Mouse (Mus musculus): ENCODE results near the gene Pef1. TPM values are rescaled to one million over a fixed set of nuclear protein-coding genes. Genes with fewer than 3 reads are reported as not detected.

The Pef1 gene
- polyA plus RNA-seq, 1 experiment, result 89.9 TPM

GRCm38 (mm10) chr4:130110091-130110490 lies 7.7 kb downstream of the Pef1 start:
- TF ChIP-seq POLR2A (IDR thresholded peaks at IDR 0.05; ENCODE audit: extremely low read depth, insufficient read depth, low read length) (no peak), CTCF (IDR thresholded peaks at IDR 0.05; ENCODE audit: extremely low read depth, insufficient read depth, low read length) (no peak)
- no peak overlapping the region; the same call in 1 of the 2 replicates for H3K4me3 ChIP-seq (ENCODE audit: insufficient read depth, low read length)
- peak overlapping the region; percentile 46; the same call in 1 of the 2 replicates for H3K27ac ChIP-seq (ENCODE audit: insufficient read depth, low read length)

DNA sequence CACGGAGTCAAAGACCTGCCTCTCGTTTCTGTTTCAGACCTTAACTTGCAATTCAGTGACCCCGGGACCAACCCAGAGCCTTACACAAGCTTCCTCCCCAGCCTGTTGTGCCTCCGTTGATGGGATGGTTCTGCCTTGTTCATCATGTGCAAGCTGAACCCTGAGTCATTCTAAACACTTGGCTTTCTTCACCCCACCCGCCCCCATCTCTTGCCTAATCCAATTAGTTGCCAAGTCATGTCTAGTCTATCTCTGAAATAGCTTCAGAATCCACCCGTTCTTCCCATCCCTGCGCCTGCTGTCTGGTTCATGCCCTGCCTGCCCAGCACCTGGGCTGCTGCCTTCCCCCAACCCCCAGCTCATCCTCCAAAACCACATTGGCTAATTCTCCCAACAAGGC lies 9.9 kb downstream of the Pef1 start:
- TF ChIP-seq POLR2A (IDR thresholded peaks at IDR 0.05; ENCODE audit: extremely low read depth, insufficient read depth, low read length), result no peak
- TF ChIP-seq CTCF (IDR thresholded peaks at IDR 0.05; ENCODE audit: extremely low read depth, insufficient read depth, low read length), result no peak
- Histone ChIP-seq H3K27ac (ENCODE audit: insufficient read depth, low read length) (no peak overlapping the region), H3K4me3 (ENCODE audit: insufficient read depth, low read length) (no peak overlapping the region), H3K4me1 (ENCODE audit: control insufficient read depth, insufficient read depth, low read length) (peaks cover 7% of the 10 kb centered on the region)

More at GRCm38 (mm10) chr4:130110091-130110490, 7.7 kb downstream of the Pef1 start:
- peaks cover 7% of the 10 kb centered on the region for H3K4me1 ChIP-seq (ENCODE audit: control insufficient read depth, insufficient read depth, low read length)

GRCm38 (mm10) chr4:130112732-130113131 lies 10.4 kb downstream of the Pef1 start:
- TF ChIP-seq CTCF (IDR thresholded peaks at IDR 0.05; ENCODE audit: extremely low read depth, insufficient read depth, low read length), result no peak
- TF ChIP-seq POLR2A (IDR thresholded peaks at IDR 0.05; ENCODE audit: extremely low read depth, insufficient read depth, low read length), result no peak

GRCm38 (mm10) chr4:130120752-130121151 lies 18.4 kb downstream of the Pef1 start:
- H3K27ac ChIP-seq (ENCODE audit: insufficient read depth, low read length), result no peak overlapping the region
- no peaks in the 10 kb centered on the region for H3K4me1 ChIP-seq (ENCODE audit: control insufficient read depth, insufficient read depth, low read length)
- no peak overlapping the region for H3K4me3 ChIP-seq (ENCODE audit: insufficient read depth, low read length)
- no peak for TF ChIP-seq POLR2A (IDR thresholded peaks at IDR 0.05; ENCODE audit: extremely low read depth, insufficient read depth, low read length)
- no peak for TF ChIP-seq CTCF (IDR thresholded peaks at IDR 0.05; ENCODE audit: extremely low read depth, insufficient read depth, low read length)

More at GRCm38 (mm10) chr4:130112732-130113131, 10.4 kb downstream of the Pef1 start:
- Histone ChIP-seq H3K4me3 (ENCODE audit: insufficient read depth, low read length) (no peak overlapping the region), H3K4me1 (ENCODE audit: control insufficient read depth, insufficient read depth, low read length) (peaks cover 7% of the 10 kb centered on the region), H3K27ac (ENCODE audit: insufficient read depth, low read length) (no peak overlapping the region)

GRCm38 (mm10) chr4:130121560-130121959 lies 19.2 kb downstream of the Pef1 start:
- Histone ChIP-seq H3K27ac (ENCODE audit: insufficient read depth, low read length) (no peak overlapping the region), H3K4me3 (ENCODE audit: insufficient read depth, low read length) (no peak overlapping the region), H3K4me1 (ENCODE audit: control insufficient read depth, insufficient read depth, low read length) (no peaks in the 10 kb centered on the region)
- no peak for TF ChIP-seq CTCF (IDR thresholded peaks at IDR 0.05; ENCODE audit: extremely low read depth, insufficient read depth, low read length)
- no peak for TF ChIP-seq POLR2A (IDR thresholded peaks at IDR 0.05; ENCODE audit: extremely low read depth, insufficient read depth, low read length)

DNA sequence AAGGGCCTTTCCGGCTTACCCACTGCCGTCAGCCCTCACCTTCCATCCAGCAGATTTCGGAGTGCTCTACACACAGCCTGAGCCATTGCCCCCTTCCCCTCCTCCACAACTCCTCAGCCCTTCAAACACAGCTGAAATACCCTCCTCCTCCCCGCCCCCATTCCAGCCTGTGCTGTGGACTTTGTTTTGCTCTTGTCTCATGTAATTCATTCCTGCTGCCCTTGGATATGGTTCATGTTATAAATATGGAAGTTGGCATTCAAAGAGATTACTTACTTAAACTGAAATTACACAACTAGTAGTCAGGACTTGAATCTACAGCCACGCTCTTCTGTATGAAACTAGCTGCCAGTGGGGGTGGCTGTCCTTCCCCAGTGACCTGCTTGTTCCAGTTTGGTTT lies 20.7 kb downstream of the Pef1 start:
- H3K4me3 ChIP-seq (ENCODE audit: insufficient read depth, low read length), result no peak overlapping the region
- no peak for TF ChIP-seq CTCF (IDR thresholded peaks at IDR 0.05; ENCODE audit: extremely low read depth, insufficient read depth, low read length)
- TF ChIP-seq POLR2A (IDR thresholded peaks at IDR 0.05; ENCODE audit: extremely low read depth, insufficient read depth, low read length), result no peak
- no peaks in the 10 kb centered on the region for H3K4me1 ChIP-seq (ENCODE audit: control insufficient read depth, insufficient read depth, low read length)
- H3K27ac ChIP-seq (ENCODE audit: insufficient read depth, low read length), result no peak overlapping the region

GRCm38 (mm10) chr4:130124110-130124509 lies 21.8 kb downstream of the Pef1 start:
- Histone ChIP-seq H3K4me3 (ENCODE audit: insufficient read depth, low read length) (no peak overlapping the region), H3K27ac (ENCODE audit: insufficient read depth, low read length) (no peak overlapping the region), H3K4me1 (ENCODE audit: control insufficient read depth, insufficient read depth, low read length) (no peaks in the 10 kb centered on the region)
- TF ChIP-seq POLR2A (IDR thresholded peaks at IDR 0.05; ENCODE audit: extremely low read depth, insufficient read depth, low read length) (no peak), CTCF (IDR thresholded peaks at IDR 0.05; ENCODE audit: extremely low read depth, insufficient read depth, low read length) (no peak)

GRCm38 (mm10) chr4:130125164-130125563 lies 22.8 kb downstream of the Pef1 start:
- Histone ChIP-seq H3K4me1 (ENCODE audit: control insufficient read depth, insufficient read depth, low read length) (no peaks in the 10 kb centered on the region), H3K4me3 (ENCODE audit: insufficient read depth, low read length) (no peak overlapping the region), H3K27ac (ENCODE audit: insufficient read depth, low read length) (no peak overlapping the region)
- TF ChIP-seq POLR2A (IDR thresholded peaks at IDR 0.05; ENCODE audit: extremely low read depth, insufficient read depth, low read length) (no peak), CTCF (IDR thresholded peaks at IDR 0.05; ENCODE audit: extremely low read depth, insufficient read depth, low read length) (no peak)

DNA sequence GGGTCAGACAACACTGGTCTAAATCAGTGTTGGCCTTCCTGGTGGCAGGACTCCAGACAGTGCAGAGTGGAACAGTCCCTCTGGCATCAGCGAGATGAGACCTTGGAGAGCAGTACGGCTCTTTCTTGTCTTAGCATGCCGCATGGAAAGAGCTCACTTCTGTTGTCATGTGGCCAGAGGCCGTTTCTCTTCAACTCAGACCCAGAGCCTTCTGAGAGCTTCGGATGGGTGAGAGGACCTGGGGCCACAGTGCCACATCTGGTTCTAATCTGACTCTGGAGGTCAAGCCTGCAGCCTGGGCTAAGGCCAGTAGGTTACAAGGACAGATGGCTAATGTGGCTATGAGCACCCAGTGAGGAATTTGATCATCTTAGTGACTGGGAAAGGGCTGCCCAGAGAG lies 23.6 kb downstream of the Pef1 start:
- H3K27ac ChIP-seq (ENCODE audit: insufficient read depth, low read length), result no peak overlapping the region
- TF ChIP-seq POLR2A (IDR thresholded peaks at IDR 0.05; ENCODE audit: extremely low read depth, insufficient read depth, low read length) (no peak), CTCF (IDR thresholded peaks at IDR 0.05; ENCODE audit: extremely low read depth, insufficient read depth, low read length) (no peak)
- no peak overlapping the region for H3K4me3 ChIP-seq (ENCODE audit: insufficient read depth, low read length)
- no peaks in the 10 kb centered on the region for H3K4me1 ChIP-seq (ENCODE audit: control insufficient read depth, insufficient read depth, low read length)

DNA sequence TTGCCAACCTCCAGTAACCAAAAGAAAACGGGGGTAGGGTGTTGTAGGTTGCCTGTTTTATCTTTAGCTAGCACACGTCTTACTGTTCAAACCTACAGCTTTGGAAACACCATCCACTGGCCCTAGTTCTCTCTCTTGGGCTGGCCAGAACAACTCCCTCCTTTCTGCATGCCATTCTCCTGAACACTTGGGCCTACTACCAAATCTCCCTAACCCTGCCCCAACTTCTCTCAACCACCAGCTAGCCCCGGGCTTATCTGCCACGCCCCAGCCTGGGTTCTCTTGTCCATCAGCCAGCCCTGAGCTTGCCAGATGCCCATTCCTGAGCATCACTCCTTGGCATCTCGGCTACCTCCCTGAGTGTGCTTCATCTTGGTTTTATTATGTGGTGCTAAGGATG lies 26.5 kb downstream of the Pef1 start:
- Histone ChIP-seq H3K27ac (ENCODE audit: insufficient read depth, low read length) (no peak overlapping the region), H3K4me1 (ENCODE audit: control insufficient read depth, insufficient read depth, low read length) (no peaks in the 10 kb centered on the region), H3K4me3 (ENCODE audit: insufficient read depth, low read length) (no peak overlapping the region)
- TF ChIP-seq CTCF (IDR thresholded peaks at IDR 0.05; ENCODE audit: extremely low read depth, insufficient read depth, low read length), result no peak
- no peak for TF ChIP-seq POLR2A (IDR thresholded peaks at IDR 0.05; ENCODE audit: extremely low read depth, insufficient read depth, low read length)

All from cortical plate, adult 2 months (tissue).